Mouse (Mus musculus): Measurements from ENCODE around the gene Gm8024. TPM values are rescaled to one million over a fixed set of nuclear protein-coding genes. Genes with fewer than 3 reads are reported as not detected.
"Not testable (repeated sequence)": the region's sequence is repeated elsewhere in the genome, so short reads cannot be mapped to it uniquely, and the experiment has no call there.

Gene Gm8024
- not detected for total RNA-seq (2021)
- long read RNA-seq, experiment 1 = 0 reads
- long read RNA-seq, experiment 2 = 0 reads

DNA sequence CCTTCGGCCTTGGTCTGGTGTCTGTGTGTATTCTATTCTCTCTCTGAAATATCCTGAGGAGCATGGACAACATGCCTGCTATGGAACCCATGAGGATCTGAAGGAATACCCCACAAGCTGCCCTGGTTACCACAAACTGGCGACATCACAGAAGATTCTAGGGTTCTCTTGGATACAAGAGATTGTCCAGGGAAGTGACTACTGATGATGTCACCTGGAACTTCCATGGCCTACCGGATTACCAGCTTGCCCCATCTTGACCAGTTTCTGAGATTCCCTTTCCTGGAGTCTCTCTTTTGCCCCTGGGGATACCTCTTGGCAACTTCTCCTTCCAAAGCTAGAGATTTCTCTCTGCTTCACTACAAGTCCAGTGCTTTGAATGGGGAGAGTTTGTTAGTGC is at the start of gene Gm8024:
TSS of gene Gm8024 (minus strand) at position 101 of the 400 bp plus-strand sequence.
- DNase-seq; intact Hi-C loops (cut with DNase I): not testable (repeated sequence)

DNA sequence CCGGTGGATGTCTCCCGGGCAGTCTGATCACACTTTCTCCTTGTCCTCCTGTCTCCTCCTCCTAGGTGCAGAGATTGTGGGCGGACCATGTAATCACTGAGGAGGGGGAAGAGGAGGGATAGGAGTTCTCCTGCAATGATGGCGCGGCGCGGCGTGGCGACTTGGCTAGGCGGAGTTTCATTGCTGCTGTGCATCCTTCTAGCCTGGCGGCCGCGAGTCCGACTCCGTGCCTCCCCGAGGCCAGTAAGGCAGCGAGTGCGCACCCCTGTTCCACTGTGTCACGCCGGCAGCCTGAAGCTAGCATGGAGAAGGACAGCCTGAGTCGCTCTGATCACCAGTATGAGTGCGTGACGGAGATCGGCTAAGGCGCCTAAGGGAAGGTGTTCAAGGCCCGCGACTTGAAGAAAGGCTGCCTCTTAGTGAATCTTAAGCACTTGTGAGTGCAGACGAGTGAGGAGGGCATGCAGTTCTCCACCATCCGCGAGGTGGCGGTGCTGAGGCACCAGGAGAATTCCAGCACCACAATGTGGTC is 19.2 kb upstream of the Gm8024 start:
- peak in 1 of 2 experiments; percentile 3 for DNase-seq
- intact Hi-C loops (cut with DNase I) = not testable (repeated sequence)

DNA sequence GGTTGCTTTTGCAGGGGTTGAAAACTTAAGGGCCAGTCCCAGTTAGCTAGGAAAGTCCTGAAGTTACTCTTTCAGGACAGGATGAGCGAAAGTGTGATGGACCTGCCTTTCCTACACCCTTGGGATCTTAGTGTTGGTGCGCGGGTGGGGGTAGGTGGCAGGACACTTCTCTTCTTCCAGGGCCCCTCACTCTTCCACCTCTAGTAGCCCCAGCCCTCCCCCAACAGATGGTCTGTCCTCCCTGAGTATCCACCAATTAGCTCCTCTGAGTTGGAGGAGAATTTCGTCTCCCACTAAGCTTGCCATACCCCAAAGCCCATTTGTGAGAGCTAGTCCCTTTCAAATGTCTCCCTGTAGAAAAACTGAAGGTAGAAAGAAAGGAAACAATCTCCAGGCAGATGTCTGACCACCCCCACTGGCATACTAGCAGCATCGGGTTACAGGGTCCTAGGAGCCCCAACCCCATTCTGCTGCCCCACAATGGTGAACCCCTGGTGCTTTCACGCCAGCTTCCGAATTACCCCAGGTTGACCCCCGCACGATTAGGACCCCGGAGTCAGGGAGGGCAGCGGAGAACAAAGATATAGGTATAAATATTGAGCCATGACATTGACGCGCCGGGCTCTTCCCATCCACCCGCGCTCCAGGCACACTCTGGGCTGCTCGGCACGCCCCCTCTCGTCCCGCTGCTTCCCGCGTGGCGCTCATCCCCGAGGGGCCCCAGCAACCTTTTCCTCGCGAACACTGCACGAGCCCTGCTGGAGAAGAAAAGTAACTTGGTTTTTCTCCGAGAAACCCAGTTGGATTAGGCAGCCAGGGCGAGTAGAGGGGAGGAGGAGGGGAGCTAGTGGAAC is 18.5 kb upstream of the Gm8024 start:
- DNase-seq; intact Hi-C loops (cut with DNase I): not testable (repeated sequence)

DNA sequence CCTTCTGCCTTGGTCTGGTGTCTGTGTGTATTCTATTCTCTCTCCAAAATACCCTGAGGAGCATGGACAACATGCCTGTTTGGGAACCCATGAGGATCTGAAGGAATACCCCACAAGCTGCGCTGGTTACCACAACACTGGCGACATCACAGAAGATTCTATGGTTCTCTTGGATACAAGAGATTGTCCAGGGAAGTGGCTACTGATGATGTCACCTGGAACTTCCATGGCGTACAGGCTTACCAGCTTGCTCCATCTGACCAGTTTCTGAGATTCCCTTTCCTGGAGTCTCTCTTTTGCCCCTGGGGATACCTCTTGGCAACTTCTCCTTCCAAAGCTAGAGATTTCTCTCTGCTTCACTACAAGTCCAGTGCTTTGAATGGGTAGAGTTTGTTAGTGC is 21.8 kb downstream of the Gm8024 start, which contains the start of gene Gm8020:
TSS of gene Gm8020 (minus strand) at position 101 of the 400 bp plus-strand sequence.
- DNase-seq; intact Hi-C loops (cut with DNase I): not testable (repeated sequence)

Other genes with a start within 250 kb of the Gm8024 start
- not detected for gene Gm9611, start 226.9 kb downstream of the Gm8024 start, total RNA-seq (2021)
- gene Gm7995, start 214.1 kb downstream of the Gm8024 start, total RNA-seq (2021) = not detected
- gene Gm8005, start 84.6 kb downstream of the Gm8024 start, total RNA-seq (2021) = not detected
- not detected for gene Gm8011, start 60.4 kb downstream of the Gm8024 start, total RNA-seq (2021)
- gene Gm8020, start 21.9 kb downstream of the Gm8024 start, total RNA-seq (2021) = not detected
- gene Gm17124, start 75.6 kb upstream of the Gm8024 start, total RNA-seq (2021) = not detected
- gene Gm3633, start 117.6 kb upstream of the Gm8024 start, total RNA-seq (2021) = not detected
- gene Gm10378, start 131.7 kb upstream of the Gm8024 start, total RNA-seq (2021) = not detected
- gene Gm3015, start 244.5 kb upstream of the Gm8024 start, total RNA-seq (2021) = not detected

Data from gastrocnemius, postnatal 36 days (tissue).